Mouse (Mus musculus): ENCODE results near the gene Mindy3.

The Mindy3 gene

GRCm38 (mm10) chr2:12305064-12305650 lies 114.1 kb downstream of the Mindy3 start:
- in situ Hi-C loops (cut with MboI, MseI): loop anchor here (10.0 kb wide), 1 partner anchor 310 kb away; no protein-coding TSS in a partner anchor

- in situ Hi-C loops (cut with MboI, MseI): loop anchor here (10.0 kb wide), 1 partner anchor 307 kb away; no protein-coding TSS in a partner anchor
Measured at GRCm38 (mm10) chr2:12301431-12302170, 117.7 kb downstream of the Mindy3 start, which contains the start of gene Itga8. Gene Itga8 (minus strand): TSS chr2:12301922.

- in situ Hi-C loops (cut with MboI, MseI): loop anchor here (10.0 kb wide), 1 partner anchor 306 kb away; no protein-coding TSS in a partner anchor
Measured at GRCm38 (mm10) chr2:12300449-12301228, 118.6 kb downstream of the Mindy3 start.

- in situ Hi-C loops (cut with MboI, MseI): no loop called here
Measured at GRCm38 (mm10) chr2:12297287-12297686, 122.0 kb downstream of the Mindy3 start.
